Mouse (Mus musculus) heart, adult 8-10 months (tissue): Measurements from ENCODE around the gene Hoxa7. TPM values are rescaled to one million over a fixed set of nuclear protein-coding genes. Genes with fewer than 3 reads are reported as not detected.
A peak's percentile ranks its signal among the peaks of the same experiment; 100 is the strongest.

Source experiments
- DNase-seq: peaks from one replicate; pipeline ENCODE4 v3.0.0; 2022; ENCODE audit warnings: low spot score
- total RNA-seq, 4 experiments: library from RNA; stranded (reverse); gene quantifications; 2 replicates each; pipeline ENCODE4 v1.2.4; 2022

Hoxa7 gene
- total RNA-seq, 4 experiments from 2014 or later, result 0.19 to 0.55 (median 0.31) TPM; not detected in 1

- no peak for DNase-seq
Observed at GRCm38 (mm10) chr6:52200073-52200750, 21.4 kb downstream of the Hoxa7 start.

- DNase-seq, result peak; percentile 47
Observed at GRCm38 (mm10) chr6:52197271-52197670, 24.4 kb downstream of the Hoxa7 start.

GRCm38 (mm10) chr6:52196811-52197210 lies 24.8 kb downstream of the Hoxa7 start:
- DNase-seq, result no peak

- no peak for DNase-seq
Observed at GRCm38 (mm10) chr6:52194690-52195089, 27.0 kb downstream of the Hoxa7 start.

- DNase-seq, result peak; percentile 65
Observed at GRCm38 (mm10) chr6:52191860-52192550, 29.6 kb downstream of the Hoxa7 start.

GRCm38 (mm10) chr6:52190906-52191810 lies 30.5 kb downstream of the Hoxa7 start, which contains the start of gene Hoxa4:
Hoxa4 (minus strand) TSS chr6:52191753.
- no peak for DNase-seq

- no peak for DNase-seq
Observed at GRCm38 (mm10) chr6:52190410-52190809, 31.2 kb downstream of the Hoxa7 start.

GRCm38 (mm10) chr6:52189909-52190308 lies 31.7 kb downstream of the Hoxa7 start:
- no peak for DNase-seq

GRCm38 (mm10) chr6:52189172-52189591 lies 32.5 kb downstream of the Hoxa7 start:
- no peak for DNase-seq

- no peak for DNase-seq
Observed at GRCm38 (mm10) chr6:52186500-52186899, 35.2 kb downstream of the Hoxa7 start.

GRCm38 (mm10) chr6:52185834-52186233 lies 35.8 kb downstream of the Hoxa7 start:
- no peak for DNase-seq

- DNase-seq, result no peak
Observed at GRCm38 (mm10) chr6:52185222-52185621, 36.4 kb downstream of the Hoxa7 start.

- no peak for DNase-seq
Observed at GRCm38 (mm10) chr6:52184668-52185067, 37.0 kb downstream of the Hoxa7 start.

- DNase-seq, result no peak
Observed at GRCm38 (mm10) chr6:52183311-52184080, 38.2 kb downstream of the Hoxa7 start.

GRCm38 (mm10) chr6:52182793-52183192 lies 38.9 kb downstream of the Hoxa7 start:
- DNase-seq, result no peak

GRCm38 (mm10) chr6:52182030-52182429 lies 39.6 kb downstream of the Hoxa7 start:
- DNase-seq, result no peak

- no peak for DNase-seq
Observed at GRCm38 (mm10) chr6:52180726-52181125, 40.9 kb downstream of the Hoxa7 start.

- no peak for DNase-seq
Observed at GRCm38 (mm10) chr6:52180213-52180710, 41.4 kb downstream of the Hoxa7 start.

- DNase-seq, result no peak
Observed at GRCm38 (mm10) chr6:52179690-52180089, 42.0 kb downstream of the Hoxa7 start.

GRCm38 (mm10) chr6:52178918-52179665 lies 42.6 kb downstream of the Hoxa7 start:
- no peak for DNase-seq
